Mouse (Mus musculus) heart, postnatal 25 days (tissue): ENCODE data around the gene Scn3a. TPM values are rescaled to one million over a fixed set of nuclear protein-coding genes. Genes with fewer than 3 reads are reported as not detected.
"Not testable (repeated sequence)": the region's sequence is repeated elsewhere in the genome, so short reads cannot be mapped to it uniquely, and the experiment has no call there.

ENCODE experiments used
- DNase-seq: peaks from one replicate; pipeline ENCODE4 v3.0.0; 2022; ENCODE audit warnings: low spot score
- intact Hi-C: fragments of 180-260 bp; cut with DNase I; formaldehyde crosslinking; loops from one replicate; pipeline ENCODE4 v1.15.1; 2025
- total RNA-seq, 2 experiments: library from RNA; stranded (reverse); gene quantifications; 2 replicates each; pipeline ENCODE4 v1.2.3; 2021

The Scn3a gene
- total RNA-seq, 2 experiments from 2014 or later: 0.75 to 2.1 TPM

GRCm38 (mm10) chr2:65516703-65517102, 50.7 kb downstream of the Scn3a start:
- no peak for DNase-seq
- intact Hi-C loops: no loop called here

- intact Hi-C loops: no loop called here
- no peak for DNase-seq
Measured at GRCm38 (mm10) chr2:65508217-65508616, 59.2 kb downstream of the Scn3a start.

GRCm38 (mm10) chr2:65490450-65490849, 77.0 kb downstream of the Scn3a start:
- intact Hi-C loops: no loop called here
- DNase-seq: no peak

GRCm38 (mm10) chr2:65483434-65483833, 84.0 kb downstream of the Scn3a start:
- intact Hi-C loops: no loop called here
- no peak for DNase-seq

- intact Hi-C loops: no loop called here
- no peak for DNase-seq
Measured at GRCm38 (mm10) chr2:65481007-65481672, 86.3 kb downstream of the Scn3a start.

- no peak for DNase-seq
- intact Hi-C loops: no loop called here
Measured at GRCm38 (mm10) chr2:65471311-65471882, 96.0 kb downstream of the Scn3a start.

- DNase-seq: no peak
- intact Hi-C loops: no loop called here
Measured at GRCm38 (mm10) chr2:65465694-65466093, 101.7 kb downstream of the Scn3a start.

GRCm38 (mm10) chr2:65453763-65454162, 113.7 kb downstream of the Scn3a start:
- intact Hi-C loops: no loop called here
- DNase-seq: no peak

GRCm38 (mm10) chr2:65451401-65452078, 115.9 kb downstream of the Scn3a start:
- DNase-seq, intact Hi-C loops: not testable (repeated sequence)

- DNase-seq: no peak
- intact Hi-C loops: no loop called here
Measured at GRCm38 (mm10) chr2:65450449-65451360, 116.7 kb downstream of the Scn3a start.

GRCm38 (mm10) chr2:65449126-65449828, 118.2 kb downstream of the Scn3a start:
- intact Hi-C loops: no loop called here
- no peak for DNase-seq

GRCm38 (mm10) chr2:65443082-65443481, 124.3 kb downstream of the Scn3a start:
- DNase-seq: no peak
- intact Hi-C loops: no loop called here

GRCm38 (mm10) chr2:65441566-65441965, 125.9 kb downstream of the Scn3a start:
- intact Hi-C loops: no loop called here
- DNase-seq: peak; percentile 14

GRCm38 (mm10) chr2:65441110-65441509, 126.3 kb downstream of the Scn3a start:
- no peak for DNase-seq
- intact Hi-C loops: no loop called here

GRCm38 (mm10) chr2:65436917-65437316, 130.5 kb downstream of the Scn3a start:
- intact Hi-C loops: no loop called here
- no peak for DNase-seq

GRCm38 (mm10) chr2:65423501-65423900, 143.9 kb downstream of the Scn3a start:
- intact Hi-C loops: no loop called here
- no peak for DNase-seq

- no peak for DNase-seq
- intact Hi-C loops: no loop called here
Measured at GRCm38 (mm10) chr2:65421259-65422255, 145.9 kb downstream of the Scn3a start.

- intact Hi-C loops: no loop called here
- DNase-seq: no peak
Measured at GRCm38 (mm10) chr2:65418608-65419007, 148.8 kb downstream of the Scn3a start.

GRCm38 (mm10) chr2:65416535-65416934, 150.9 kb downstream of the Scn3a start:
- intact Hi-C loops: no loop called here
- DNase-seq: no peak
